Mouse (Mus musculus) large intestine, adult 2 months (tissue): ENCODE measurements around the gene Thpo. TPM values are rescaled to one million over a fixed set of nuclear protein-coding genes. Genes with fewer than 3 reads are reported as not detected.

Experiments used
- DNase-seq: peaks from one replicate; pipeline ENCODE4 v3.0.0-alpha.2; 2012; ENCODE audit warnings: low read depth, low spot score
- WGBS: fragments of 180-500 bp; shearing (Covaris S2); methylation state at CpG from one replicate; pipeline ENCODE4 v1.1.7; 2018; 5-methylcytosine and 5-hydroxymethylcytosine counted together
- polyA plus RNA-seq: library from polyadenylated mRNA; depleted of rRNA; stranded (reverse); fragments of >200 nt; gene quantifications from 2 replicates; pipeline ENCODE4 v1.2.3, GENCODE M21; 2012

The Thpo gene
- polyA plus RNA-seq, 1 experiment: 11.9 TPM

DNA sequence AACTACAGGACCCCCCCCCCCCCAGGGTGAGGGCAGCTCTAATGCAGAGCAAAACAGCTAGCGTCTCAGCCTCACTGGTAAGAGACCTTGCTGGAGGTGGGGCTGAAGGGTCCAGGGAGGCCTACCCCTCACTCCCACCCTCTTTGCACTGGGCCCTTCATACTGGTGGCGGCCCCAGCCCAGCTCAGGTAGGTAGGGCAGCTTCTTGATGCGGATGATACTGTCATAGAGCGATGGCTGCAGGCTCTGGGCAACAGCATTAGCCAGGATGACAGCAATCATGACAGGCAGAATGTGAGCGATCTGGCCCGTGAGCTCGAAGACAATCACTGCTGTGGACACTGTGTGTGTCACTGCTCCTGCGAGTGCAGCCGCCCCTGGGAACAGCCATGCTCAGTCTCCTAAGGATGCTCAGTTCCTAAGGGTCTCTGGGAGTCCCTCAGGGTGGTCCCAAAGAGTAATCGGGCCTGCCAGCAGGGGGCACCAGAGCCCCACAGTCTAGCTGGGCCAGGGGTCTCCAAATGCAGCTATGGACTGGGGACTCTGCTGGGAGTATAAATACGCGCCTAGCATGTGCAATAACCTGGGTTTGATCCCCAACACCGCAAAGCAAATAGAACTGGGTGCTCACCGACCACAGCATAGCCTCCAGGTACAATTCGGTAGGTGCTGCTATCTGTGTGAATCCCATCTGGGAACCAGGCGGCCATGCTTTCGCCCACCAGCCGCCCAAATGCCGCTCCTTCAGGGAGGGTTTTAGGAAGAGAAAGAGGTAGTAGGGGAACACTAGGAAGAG lies 25.2 kb downstream of the Thpo start:
- 82% methylated on average over 19 of the region's 19 CpGs for WGBS
- DNase-seq: no peak

GRCm38 (mm10) chr16:20708220-20708938 lies 25.9 kb downstream of the Thpo start:
- no peak for DNase-seq
- 96% methylated on average over 21 of the region's 21 CpGs for WGBS

DNA sequence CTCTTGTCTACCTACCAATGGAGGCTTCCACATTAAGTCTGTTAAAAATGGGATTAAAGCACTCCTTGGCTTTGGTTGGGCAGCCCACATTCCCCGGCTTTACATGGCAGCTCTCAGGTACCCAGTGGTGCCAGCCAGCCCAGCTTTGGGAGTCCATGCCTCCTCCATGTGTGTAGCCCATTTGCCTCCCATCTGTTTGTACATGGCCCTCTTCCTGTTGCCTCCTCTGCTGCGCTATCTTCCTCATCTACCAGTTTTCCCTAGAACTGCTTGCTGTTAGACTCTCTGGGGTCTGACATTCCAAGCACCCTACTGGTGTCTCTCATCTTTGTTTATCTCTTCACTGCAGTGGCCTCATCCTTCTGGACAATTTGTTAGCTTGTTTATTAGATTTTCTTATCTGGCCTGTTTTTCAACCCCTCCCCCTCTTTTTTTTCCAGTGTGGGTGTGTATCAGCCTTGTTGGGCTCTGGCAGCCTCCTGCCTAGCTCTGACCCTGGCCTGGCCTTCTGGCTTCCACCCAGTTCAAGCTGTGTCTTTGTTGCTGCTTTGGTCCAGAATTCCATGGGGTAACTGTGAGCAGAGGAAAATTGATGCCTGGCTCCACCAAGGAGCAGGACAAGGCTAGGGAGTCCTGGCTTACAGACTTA lies 27.8 kb downstream of the Thpo start:
- DNase-seq: no peak
- WGBS: 88% methylated on average over 2 of the region's 2 CpGs

GRCm38 (mm10) chr16:20705786-20706185 lies 28.5 kb downstream of the Thpo start:
- no peak for DNase-seq
- WGBS: 83% methylated on average over 3 of the region's 3 CpGs

GRCm38 (mm10) chr16:20703699-20704400 lies 30.5 kb downstream of the Thpo start:
- DNase-seq: no peak
- WGBS: 84% methylated on average over 6 of the region's 6 CpGs

GRCm38 (mm10) chr16:20703071-20703470 lies 31.2 kb downstream of the Thpo start:
- 98% methylated on average over 10 of the region's 10 CpGs for WGBS
- DNase-seq: no peak

- WGBS: 31% methylated on average over 8 of the region's 8 CpGs
- DNase-seq: no peak
Measured at GRCm38 (mm10) chr16:20702522-20702893, 31.8 kb downstream of the Thpo start.

DNA sequence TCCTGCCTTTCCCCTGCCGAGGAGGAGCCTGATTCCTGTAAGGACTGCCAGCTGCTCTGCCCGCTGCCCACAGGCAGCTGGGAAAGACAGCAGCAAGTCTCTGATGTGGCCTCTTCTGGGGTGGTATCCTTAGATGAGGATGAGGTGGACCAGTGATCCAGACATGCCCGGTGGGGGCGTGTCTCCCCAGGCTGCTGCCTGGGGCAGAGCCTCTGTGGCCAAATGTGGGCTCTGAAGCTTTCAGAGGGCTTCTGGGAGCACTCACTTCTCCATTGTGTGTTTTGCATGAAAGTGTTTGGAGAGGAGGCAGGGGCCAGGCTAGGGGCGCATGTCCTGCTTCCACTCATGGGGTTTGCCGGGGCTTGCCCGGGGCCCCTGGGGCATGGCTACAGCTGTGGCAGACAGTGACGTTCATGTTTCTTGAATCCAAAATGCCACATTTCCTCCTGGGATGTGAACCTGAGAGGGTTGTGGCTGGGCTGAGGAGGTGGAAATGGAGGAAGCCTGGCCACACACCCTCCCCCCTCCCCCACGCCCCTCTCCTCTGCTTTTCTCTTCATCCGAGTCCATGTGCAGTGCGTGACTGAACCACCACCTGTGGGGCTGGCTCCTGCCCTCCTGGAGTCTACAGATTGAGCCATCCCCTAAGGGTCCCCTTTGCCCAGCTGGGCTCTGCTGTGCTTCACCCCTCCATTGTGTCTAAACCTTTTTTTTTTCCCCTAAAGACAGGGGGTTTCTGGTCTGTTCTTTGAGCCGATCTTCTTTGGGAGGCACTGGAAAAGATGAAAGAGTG lies 32.4 kb downstream of the Thpo start:
- 65% methylated on average over 12 of the region's 12 CpGs for WGBS
- no peak for DNase-seq

DNA sequence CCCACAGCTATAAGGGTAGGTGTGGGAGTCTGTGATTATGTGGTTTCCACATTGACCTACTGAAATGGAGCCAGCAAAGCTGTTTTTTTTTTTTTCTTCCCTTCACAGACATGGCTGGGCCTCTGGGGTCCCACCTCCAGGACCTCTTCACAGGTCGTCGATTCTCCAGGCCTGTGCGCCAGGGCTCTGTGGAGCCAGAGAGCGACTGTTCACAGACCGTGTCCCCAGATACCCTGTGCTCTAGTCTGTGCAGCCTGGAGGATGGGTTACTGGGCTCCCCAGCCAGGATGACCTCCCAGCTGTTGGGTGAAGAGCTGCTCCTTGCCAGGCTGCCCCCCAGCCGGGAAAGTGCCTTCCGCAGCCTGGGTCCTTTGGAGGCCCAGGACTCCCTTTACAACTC lies 33.0 kb downstream of the Thpo start:
- WGBS: 73% methylated on average over 7 of the region's 7 CpGs
- no peak for DNase-seq

DNA sequence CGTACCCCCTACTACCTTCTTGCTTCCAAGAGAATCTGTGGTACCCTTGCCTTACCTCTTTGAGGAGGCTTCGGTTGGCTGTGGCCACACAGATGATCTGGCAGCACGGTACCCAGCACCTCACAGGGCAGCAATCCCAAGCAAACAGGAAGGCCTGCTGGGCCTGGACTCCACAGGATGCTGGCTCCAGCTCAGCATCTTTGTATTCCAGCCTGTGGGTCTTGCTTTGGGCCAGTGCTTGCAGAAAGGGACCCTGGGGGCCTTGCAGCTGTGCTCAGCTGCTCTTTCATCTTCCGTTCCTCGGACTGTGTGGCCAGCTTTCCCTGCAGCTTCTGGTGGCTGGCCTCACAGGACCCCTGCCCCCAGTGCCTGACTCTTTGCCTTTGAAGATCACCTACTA lies 34.3 kb downstream of the Thpo start:
- WGBS: 70% methylated on average over 5 of the region's 5 CpGs

DNA sequence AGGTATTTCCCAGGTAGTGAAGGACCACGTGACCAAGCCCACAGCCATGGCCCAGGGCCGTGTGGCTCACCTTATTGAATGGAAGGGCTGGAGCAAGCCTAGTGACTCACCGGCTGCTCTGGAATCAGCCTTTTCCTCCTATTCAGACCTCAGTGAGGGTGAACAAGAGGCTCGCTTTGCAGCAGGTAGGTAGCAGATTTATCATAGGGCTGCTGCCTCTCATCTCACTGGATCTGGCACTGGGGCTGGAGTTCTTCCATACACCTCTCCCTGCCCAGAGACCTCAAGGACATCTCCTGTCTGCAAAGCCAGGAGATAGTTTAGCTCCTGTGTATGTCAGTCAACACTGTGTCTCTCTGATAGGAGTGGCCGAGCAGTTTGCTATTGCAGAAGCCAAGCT lies 35.0 kb downstream of the Thpo start:
- no peak for DNase-seq
- WGBS: 72% methylated on average over 5 of the region's 5 CpGs

More for the DNA sequence above, 34.3 kb downstream of the Thpo start:
- DNase-seq: no peak

DNA sequence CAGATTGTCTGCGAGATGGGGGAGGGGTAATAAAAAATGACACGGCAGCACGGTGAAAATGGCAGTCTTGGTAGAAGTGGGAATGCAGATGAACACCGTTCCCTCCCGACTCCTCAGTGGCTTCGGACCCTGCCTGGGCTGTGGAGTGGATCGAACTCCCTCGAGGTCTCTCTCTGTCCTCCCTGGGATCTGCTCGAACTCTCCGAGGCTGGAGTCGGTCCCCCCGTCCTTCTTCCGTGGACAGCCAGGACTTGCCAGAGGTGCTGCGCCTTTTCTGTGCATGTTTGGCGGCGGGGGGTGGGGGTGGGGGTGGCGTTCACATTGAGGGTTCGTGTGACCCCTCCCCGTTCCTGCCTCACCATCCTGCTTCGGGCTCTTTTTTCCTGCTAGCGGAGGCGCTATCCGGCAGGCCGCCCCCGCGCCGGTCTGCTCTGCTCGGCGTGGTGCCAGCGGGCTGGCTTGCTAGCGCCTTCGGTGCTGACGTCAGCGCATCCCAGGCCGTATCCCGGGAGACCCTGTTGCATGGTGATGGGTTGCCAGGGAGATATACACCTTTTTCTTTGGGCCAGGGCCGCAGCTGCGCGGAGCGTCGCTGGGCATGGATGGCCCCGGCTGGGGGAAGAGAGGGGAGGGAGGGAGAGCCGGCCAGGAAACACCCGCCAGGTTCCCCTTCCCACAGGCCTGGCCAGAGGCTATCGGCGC lies 38.5 kb downstream of the Thpo start:
- 8% methylated on average over 46 of the region's 46 CpGs for whole genome bisulfite sequencing
- no peak for DNase-seq

- DNase-seq: no peak
- 58% methylated on average over 8 of the region's 8 CpGs for WGBS
Measured at GRCm38 (mm10) chr16:20694781-20695180, 39.5 kb downstream of the Thpo start.

DNA sequence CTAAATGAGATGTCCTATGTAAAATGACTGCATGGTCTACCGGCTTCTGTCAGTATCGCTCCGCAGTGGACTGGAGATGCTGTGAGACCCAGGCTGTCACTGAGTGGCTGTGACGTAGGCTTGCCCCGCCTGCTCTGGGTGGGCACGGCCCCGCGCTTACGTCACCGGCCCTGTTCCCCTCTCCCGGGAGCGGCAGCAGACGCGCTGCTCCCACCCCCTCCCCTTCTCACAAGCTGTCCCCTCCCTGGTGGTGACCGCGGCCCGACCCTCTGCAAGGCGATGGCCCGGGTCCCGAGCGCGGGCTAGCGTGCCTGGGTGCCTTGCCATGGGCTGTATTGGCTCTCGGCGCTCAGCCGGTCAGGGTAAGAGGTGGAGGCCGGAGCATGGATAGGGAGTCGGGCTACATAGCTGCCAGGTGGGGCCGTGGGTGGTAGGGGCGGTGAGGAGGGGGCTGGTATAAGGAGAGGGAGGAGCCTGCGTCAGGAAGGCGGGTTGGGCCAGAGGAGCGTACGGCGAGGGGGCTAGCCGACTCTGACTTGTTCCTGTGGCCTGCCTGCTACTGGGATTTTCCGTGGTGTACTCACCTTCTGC lies 41.1 kb downstream of the Thpo start, which contains the start of gene Fam131a:
Fam131a (plus strand) TSS at position 131 of the 591 bp plus-strand sequence.
- WGBS: 1% methylated on average over 37 of the region's 37 CpGs
- no peak for DNase-seq

- WGBS: 63% methylated on average over 16 of the region's 16 CpGs
- DNase-seq: no peak
Measured at GRCm38 (mm10) chr16:20692241-20692965, 41.9 kb downstream of the Thpo start.

DNA sequence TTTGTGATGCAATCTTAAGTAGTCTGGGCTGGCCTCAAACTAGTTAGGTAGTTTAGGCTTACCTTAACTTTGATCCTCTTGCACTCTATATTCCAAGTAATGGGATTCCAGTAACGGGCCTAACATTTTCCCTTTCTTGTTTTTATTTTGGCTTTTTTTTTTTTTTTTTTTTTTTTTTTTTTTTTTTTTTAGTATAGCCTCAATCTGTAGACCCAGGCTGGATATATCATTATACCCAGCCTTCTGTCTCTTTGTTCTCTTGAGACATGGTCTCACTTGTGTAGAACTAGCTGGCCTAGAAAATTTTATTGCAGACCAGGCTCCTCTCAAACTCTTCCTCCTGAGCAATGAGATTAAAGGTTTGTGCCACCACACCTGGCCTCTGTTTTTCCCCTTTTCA lies 42.7 kb downstream of the Thpo start:
- 80% methylated on average over 1 of the region's 1 CpGs for WGBS
- DNase-seq: no peak

GRCm38 (mm10) chr16:20690774-20691173 lies 43.5 kb downstream of the Thpo start:
- 84% methylated on average over 3 of the region's 3 CpGs for WGBS
- no peak for DNase-seq
